Mouse (Mus musculus) kidney, adult 10 weeks (tissue): ENCODE results near the gene Adam26b. TPM values are rescaled to one million over a fixed set of nuclear protein-coding genes. Genes with fewer than 3 reads are reported as not detected.

ENCODE experiments used
- polyA plus RNA-seq: library from polyadenylated mRNA; stranded (reverse); fragments of 350-450 nt; fragmentation: Illumina TruSeq; extraction: RNeasy Lipid Tissue Mini Kit (QIAGEN cat#74804); gene quantifications from one replicate; pipeline ENCODE4 v1.2.3, GENCODE M21; 2014; ENCODE audit warnings: low read depth, low replicate concordance

Adam26b gene
- polyA plus RNA-seq = not detected

DNA sequence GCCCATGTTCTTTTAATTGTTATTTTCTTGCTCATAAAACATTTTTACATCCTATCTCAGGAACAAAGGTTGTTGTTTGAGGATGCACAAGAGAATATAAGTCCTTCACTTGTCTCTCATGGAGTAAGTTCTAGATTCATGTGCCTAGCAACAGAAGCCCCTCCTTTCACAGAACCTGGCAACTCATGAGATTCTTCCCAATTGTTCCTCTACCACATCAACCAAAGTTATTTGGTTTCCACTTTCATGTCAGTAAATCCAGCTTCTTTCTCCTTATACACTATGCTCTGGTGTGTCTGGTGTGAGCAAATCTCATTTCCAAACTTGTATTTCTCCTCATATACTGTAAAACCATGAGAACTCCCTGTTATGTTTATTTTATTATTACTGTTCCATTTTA is at the start of gene Adam26b:
Gene Adam26b (minus strand): TSS at position 101 of the 400 bp plus-strand sequence.

DNA sequence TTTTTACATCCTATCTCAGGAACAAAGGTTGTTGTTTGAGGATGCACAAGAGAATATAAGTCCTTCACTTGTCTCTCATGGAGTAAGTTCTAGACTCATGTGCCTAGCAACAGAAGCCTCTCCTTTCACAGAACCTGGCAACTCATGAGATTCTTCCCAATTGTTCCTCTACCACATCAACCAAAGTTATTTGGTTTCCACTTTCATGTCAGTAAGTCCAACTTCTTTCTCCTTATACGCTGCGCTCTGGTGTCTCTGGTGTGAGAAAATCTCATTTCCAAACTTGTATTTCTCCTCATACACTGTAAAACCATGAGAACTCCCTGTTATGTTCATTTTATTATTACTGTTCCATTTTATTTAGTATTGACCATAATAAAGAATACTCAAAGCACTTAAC is 48.7 kb upstream of the Adam26b start, which contains the start of gene Adam26a:
Gene Adam26a (minus strand): TSS at position 101 of the 400 bp plus-strand sequence.

Other genes with a start within 250 kb of the Adam26b start
- not detected for gene Zfp42, start 221.1 kb downstream of the Adam26b start, polyA plus RNA-seq
- gene Adam26a, start 48.6 kb upstream of the Adam26b start, polyA plus RNA-seq = not detected
- gene Gm5346, start 99.2 kb upstream of the Adam26b start, polyA plus RNA-seq = not detected
- not detected for gene Adam34, start 181.9 kb upstream of the Adam26b start, polyA plus RNA-seq